Mouse (Mus musculus): ENCODE measurements at regions not wholly inside any gene's neighbourhood (a gene's known extent, or its start where the extent isn't known, plus 50 kb on each side); places are given as distances from the start of the nearest gene placed in this dataset.

GRCm38 (mm10) chr12:10112874-10113453 lies 256.8 kb upstream of the Nt5c1b start:
- TF ChIP-seq ZNF384 (IDR thresholded peaks at IDR 0.05; ENCODE audit: low read depth, low read length) (no peak), CTCF (IDR thresholded peaks at IDR 0.05 in 2 of 3, conservative IDR thresholded peaks at IDR 0.05 in 1 of 3; ENCODE audit: control insufficient read depth in 1 of 3, insufficient read depth in 1 of 3, low read depth in 2 of 3, low read length in 3 of 3, poor library complexity in 1 of 3, severe bottlenecking in 1 of 3) (no peak), ZKSCAN1 (IDR thresholded peaks at IDR 0.05; ENCODE audit: low read depth, low read length) (no peak), TBP (IDR thresholded peaks at IDR 0.05; ENCODE audit: low read depth, low read length) (no peak), CHD2 (IDR thresholded peaks at IDR 0.05; ENCODE audit: low read length) (no peak)

Measured in MEL (cell line).